Mouse (Mus musculus) left cerebral cortex, adult 11 months (tissue): ENCODE results near the gene Theg.

Experiments
- DNase-seq: peaks from one replicate; pipeline ENCODE4 v3.0.0; 2022; ENCODE audit warnings: low spot score

Gene Theg

GRCm38 (mm10) chr10:79535431-79535830, 51.7 kb downstream of the Theg start:
- DNase-seq = no peak

- DNase-seq = no peak
These were observed 52.7 kb downstream of the Theg start for GRCm38 (mm10) chr10:79534426-79534825.

- peak; percentile 44 for DNase-seq
These were observed 53.8 kb downstream of the Theg start, which contains the start of gene Plpp2 for GRCm38 (mm10) chr10:79533126-79533911. TSS of gene Plpp2 (minus strand) at chr10:79533796.

GRCm38 (mm10) chr10:79532678-79533077, 54.5 kb downstream of the Theg start:
- DNase-seq = no peak

- no peak for DNase-seq
These were observed 55.5 kb downstream of the Theg start for GRCm38 (mm10) chr10:79531593-79531992.

GRCm38 (mm10) chr10:79530721-79531120, 56.4 kb downstream of the Theg start:
- no peak for DNase-seq

GRCm38 (mm10) chr10:79530241-79530640, 56.9 kb downstream of the Theg start:
- DNase-seq = no peak

GRCm38 (mm10) chr10:79528081-79528480, 59.0 kb downstream of the Theg start:
- DNase-seq = no peak

GRCm38 (mm10) chr10:79527453-79527845, 59.7 kb downstream of the Theg start:
- DNase-seq = no peak

- no peak for DNase-seq
These were observed 60.3 kb downstream of the Theg start for GRCm38 (mm10) chr10:79526661-79527452.
